Mouse (Mus musculus) CD4-positive, CD25-positive, alpha-beta regulatory T cell, adult 2 months (primary cell): ENCODE data around the gene Copz1.
"Not testable (repeated sequence)": the region's sequence is repeated elsewhere in the genome, so short reads cannot be mapped to it uniquely, and the experiment has no call there.

Experiments
- DNase-seq: peaks from one replicate; pipeline ENCODE4 v3.0.0-alpha.2; 2012; ENCODE audit warnings: low read depth, low spot score

Gene Copz1

DNA sequence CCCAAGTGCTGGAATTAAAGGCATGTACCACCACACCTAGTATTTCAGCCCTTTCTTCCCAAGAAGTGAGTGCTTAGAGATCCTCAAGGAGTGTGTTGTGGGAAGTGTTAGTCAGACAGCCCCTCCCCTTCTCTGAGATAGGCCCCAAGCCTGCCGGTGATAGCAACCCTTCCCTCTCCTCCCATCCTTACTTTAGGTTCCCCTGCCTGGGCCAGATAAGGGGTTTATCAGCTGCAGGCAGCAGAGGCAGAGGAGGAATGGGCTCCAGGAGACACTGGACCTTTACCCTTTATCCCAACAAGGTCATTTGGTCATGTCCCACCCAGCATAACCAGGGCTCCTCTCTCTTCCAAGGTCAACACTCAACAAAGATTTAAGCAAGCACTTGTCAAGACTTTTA is 20.9 kb upstream of the Copz1 start:
- no peak for DNase-seq

GRCm38 (mm10) chr15:103252660-103253059 is 19.9 kb upstream of the Copz1 start:
- no peak for DNase-seq

DNA sequence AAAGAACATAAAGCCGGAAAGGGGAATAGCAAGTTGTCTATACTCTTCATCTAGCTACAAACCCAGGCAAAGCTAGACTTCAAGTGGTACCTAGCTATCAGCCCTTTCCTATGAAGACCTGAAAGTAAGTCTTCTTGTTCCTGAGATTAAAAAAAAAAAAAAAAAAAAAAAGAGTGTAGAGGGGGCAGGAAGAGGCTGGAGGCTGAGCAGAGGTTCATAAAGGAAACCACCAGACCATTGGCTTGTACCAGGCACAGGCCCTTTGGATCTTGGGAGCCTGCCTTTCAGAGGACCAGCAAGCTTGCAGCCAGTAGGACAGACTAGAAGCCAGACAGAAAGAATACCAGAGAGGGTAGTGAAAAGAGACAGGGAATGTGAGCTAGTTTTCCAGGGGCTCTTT is 19.2 kb upstream of the Copz1 start:
- DNase-seq = no peak

- DNase-seq = peak; percentile 55
Observed at GRCm38 (mm10) chr15:103255169-103255568, 17.3 kb upstream of the Copz1 start.

GRCm38 (mm10) chr15:103256210-103256986 is 16.1 kb upstream of the Copz1 start:
- no peak for DNase-seq

DNA sequence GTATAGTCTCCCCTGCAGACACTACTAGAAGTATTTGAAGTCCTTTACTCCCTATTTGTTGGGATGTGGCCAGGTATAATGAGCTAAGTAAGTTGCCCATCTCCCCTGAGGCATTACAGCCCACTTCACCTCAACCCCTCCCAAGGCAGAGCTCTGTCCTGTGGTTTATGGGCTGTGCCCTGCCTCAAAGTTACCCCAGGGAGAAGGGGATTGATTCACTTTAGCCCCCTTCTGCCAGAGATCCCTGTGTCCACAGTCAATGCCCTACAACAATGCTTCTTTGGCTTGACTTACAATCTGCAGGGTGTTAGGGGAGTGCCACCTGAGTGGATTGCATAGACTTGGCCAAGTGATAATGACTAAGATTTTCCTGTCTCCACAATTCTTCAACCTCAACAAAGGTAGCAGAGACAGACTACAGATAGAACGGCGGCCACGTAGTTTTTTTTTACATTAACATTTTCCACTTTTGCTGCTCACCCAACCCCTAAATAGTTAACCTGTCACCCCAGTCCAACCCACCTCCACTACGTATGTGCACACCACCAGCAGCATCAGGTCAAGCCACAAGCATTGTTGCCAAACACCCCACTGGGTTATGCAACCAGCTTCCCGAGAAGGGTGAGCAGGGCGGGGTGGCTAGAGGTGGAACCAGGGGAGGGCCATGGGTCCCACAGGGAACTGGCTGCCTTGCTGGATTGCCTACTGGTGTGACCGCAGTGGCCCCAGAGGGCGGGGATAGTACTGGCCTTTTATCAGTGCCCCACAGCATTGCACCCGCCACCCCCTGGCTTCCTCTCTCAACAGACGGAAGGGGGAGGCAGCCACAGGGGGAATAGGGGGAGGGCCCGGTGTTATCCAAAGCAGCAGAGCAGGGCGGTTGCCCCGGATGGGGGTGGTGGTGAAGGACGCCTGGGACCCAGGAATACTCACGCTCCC is 14.5 kb upstream of the Copz1 start, which contains the start of gene Nfe2:
Nfe2 (minus strand) TSS at position 614 of the 939 bp plus-strand sequence.
- DNase-seq = peak; percentile 67

DNA sequence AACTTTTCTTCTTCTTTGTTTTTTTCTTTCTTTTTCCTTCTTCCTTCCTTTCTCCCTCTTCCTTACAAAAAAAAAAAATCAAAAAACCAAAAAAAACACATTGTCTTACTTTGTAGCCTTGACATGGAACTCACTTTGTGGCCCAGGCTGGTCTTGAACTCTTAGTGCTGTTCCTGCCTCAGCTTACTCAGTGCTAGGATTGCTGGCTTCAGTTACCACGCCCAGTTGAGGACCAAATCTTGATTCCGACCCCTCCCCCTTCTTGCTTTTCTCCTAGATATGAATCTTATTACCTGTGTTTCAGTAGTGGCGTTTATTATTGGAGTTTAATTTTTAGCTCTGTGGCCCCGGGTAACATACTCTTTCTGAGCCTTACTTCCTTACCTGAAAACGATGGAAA is 13.4 kb upstream of the Copz1 start:
- DNase-seq = no peak

DNA sequence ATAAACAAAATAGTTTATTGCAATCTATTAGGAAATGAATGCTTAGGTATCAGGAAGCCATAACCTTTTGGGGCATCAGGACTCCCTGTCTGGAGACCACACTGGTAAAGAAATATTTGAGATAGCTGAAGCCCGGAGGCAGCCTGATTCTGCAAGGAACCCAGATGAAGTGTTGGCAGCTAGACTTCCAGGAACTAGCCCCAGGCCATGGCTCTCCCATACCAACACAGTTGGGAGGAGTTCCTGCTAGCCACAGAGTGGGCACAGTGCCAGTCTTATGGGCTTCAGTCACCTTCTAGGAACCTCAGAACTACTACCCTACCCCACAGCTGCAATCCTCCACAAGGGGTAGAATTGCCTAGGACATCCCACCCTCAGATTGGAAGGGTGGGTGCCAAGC is 12.5 kb upstream of the Copz1 start:
- DNase-seq = no peak

DNA sequence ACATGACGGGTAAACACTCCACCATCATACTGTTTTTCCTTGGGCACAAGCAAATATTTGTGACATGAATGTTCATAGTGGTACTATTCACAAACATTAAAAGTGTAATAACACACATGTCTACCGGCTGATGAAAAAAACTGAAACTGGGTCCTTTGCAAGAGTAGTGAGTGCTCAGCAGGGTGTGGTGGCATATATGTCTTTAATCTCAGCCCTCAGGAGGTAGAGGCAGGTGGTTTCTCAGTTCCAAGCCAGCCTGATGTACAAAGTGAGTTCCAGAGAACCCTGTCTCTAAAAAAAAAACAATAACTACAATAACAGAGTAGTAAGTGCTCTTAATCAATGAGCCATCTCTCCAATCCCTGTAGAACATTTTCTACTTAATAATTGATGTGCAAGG is 7.7 kb upstream of the Copz1 start:
- no peak for DNase-seq

DNA sequence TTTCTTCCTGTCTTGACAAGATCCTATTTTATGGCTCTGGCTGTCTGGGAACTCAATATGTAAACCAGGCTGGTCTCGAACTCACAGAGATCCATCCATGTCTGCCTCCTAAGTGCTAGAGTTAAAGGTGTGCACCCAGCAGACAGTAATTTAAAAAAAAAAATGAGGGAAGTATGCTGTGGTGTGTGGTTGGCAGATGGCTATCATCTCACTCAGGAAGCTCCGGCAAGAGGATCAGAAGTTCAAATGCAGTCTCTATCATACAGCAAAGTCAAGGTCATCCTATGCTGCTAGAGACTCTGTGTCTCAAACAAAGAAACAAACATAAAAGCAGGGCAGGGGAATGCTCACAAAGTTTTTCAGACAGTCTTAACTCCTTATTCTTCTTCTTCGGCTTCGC is 3.6 kb upstream of the Copz1 start:
- no peak for DNase-seq

- DNase-seq = not testable (repeated sequence)
Observed at GRCm38 (mm10) chr15:103275943-103276342, 3.4 kb downstream of the Copz1 start.

GRCm38 (mm10) chr15:103277949-103278348 is 5.4 kb downstream of the Copz1 start:
- no peak for DNase-seq

GRCm38 (mm10) chr15:103279750-103280149 is 7.2 kb downstream of the Copz1 start:
- DNase-seq = peak; percentile 74

DNA sequence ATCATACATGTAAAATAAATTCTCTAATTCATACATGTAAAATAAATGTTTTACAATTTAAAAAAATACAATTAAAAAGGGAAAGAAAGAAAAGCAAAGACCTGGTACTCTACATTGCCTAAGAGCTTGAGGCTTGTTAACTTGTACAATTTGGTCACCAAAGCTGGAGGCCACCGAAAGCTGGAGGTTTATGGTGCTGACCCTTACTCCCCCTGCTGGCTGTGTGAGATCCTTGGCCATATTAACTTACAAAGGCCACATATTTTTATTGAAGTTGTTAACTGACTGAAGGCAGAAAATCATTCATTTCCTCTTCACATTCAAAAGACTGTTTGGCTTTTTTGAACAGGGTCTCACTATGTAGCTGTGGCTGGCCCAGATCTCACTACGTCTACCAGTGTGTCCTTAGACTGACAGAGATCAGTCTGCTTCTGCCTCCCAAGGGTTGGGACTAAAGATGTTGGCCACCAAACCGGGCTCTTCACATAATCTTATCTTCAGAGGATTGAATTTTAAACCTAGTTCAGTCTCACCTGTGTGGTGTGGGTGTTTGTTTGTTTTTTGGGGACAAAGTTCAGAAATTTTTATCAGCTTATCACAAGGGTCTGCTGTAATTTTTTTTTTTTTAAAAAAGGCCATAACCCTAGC is 8.4 kb downstream of the Copz1 start:
- DNase-seq = peak; percentile 68

DNA sequence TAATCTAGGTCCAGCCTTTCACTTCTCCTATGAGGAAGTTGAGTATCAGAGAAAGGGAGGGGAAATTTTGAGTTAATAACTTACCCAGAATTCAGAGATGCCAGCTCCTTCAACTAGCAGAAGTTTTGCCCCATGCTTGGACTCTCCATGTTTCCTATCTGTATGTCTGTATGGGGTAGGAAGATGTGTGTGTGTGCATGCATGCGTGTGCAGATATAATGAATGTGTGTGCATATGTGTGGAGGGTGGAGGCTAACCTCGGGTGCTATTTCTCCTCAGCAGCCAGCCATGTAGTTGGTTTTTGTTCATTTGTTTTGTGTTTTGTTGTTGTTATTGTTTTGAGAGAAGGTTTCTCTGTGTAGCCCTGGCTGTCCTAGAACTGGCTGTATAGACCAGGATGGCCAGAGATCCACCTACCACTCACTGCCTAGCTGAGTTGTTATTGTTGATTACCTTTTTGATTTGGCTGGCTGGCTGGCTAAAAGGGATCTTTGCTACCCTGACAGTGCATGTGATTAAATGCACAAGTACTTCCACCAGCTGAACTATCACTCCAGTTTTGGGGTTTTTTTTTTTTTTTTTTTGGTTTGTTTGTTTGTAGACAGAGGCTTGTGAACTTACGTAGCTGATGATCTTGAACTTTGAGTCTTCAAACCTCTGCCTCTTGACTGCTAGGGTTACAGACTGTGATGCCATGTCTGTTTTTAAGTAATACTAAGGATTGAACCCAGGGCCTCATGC is 9.1 kb downstream of the Copz1 start:
- no peak for DNase-seq

- peak; percentile 61 for DNase-seq
Observed at GRCm38 (mm10) chr15:103284066-103284465, 11.6 kb downstream of the Copz1 start.

GRCm38 (mm10) chr15:103284647-103285046 is 12.1 kb downstream of the Copz1 start:
- no peak for DNase-seq

DNA sequence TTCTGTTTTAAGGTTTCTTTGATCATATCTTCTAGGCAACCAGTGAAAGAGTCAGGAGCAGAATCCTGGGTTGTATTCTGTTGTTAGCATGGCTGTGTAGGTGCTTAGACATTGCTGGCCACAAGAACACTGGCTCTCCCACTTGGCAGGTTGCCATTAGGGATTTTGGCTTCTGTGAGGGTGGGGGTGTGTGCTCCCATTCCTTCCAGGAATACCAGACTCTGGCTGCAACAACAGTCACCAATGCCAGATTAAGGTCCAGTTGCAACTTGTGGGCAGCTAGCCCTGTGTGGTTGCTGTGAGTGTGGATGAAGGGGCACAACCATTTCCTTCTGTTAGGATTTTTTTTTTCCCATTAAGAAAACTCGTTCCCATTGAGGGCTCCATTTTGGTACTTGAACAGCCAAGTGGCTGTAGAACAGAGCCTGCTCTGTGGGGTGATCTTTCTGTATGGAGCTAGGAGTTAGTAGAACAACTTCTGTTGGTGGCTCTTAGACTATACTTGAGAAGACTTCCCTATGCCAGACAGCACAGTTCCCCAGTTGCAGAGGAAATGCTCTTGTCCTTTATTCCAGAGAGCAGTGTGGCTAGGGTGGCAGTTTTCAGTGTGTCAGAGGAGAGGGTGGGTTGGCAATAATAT is 13.4 kb downstream of the Copz1 start:
- no peak for DNase-seq

GRCm38 (mm10) chr15:103289600-103289999 is 17.1 kb downstream of the Copz1 start:
- no peak for DNase-seq

GRCm38 (mm10) chr15:103290417-103290816 is 17.9 kb downstream of the Copz1 start:
- no peak for DNase-seq

DNA sequence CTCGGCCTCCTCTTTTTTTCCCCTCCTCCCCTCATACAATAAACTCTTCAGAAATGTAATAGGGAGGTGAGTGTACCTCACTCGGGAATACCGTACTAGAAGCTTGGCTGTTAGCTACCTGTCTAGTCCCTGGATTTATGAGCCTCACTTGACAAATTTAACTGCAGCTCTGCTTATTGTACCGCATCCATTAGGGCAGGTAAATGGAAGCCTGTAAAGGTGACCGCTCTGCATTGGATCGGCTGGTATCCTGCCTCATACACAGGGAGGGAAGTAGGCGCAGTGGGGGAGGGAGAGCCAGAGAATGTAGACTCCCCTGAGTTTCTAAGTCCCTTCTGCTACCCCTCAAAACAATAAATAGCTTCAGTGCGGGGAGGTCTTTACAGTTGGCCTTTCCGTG is 18.3 kb downstream of the Copz1 start:
- DNase-seq = no peak
